Mouse (Mus musculus) T-helper 2 cell (primary cell): ENCODE data around the gene Pfdn2.

Source experiments
- in situ Hi-C: fragments of 300-600 bp; cut with MboI, MseI; formaldehyde crosslinking; loops from one replicate; pipeline ENCODE4 v1.15.1; 2025; ENCODE audit warnings: high pct_unique_total_duplicates

Gene Pfdn2

GRCm38 (mm10) chr1:171355812-171356340 is 10.4 kb downstream of the Pfdn2 start:
- in situ Hi-C loops, result no loop called here

GRCm38 (mm10) chr1:171356814-171357213 is 11.3 kb downstream of the Pfdn2 start:
- in situ Hi-C loops, result no loop called here

- in situ Hi-C loops, result no loop called here
Observed at GRCm38 (mm10) chr1:171358421-171358820, 13.0 kb downstream of the Pfdn2 start.

GRCm38 (mm10) chr1:171360253-171360652 is 14.8 kb downstream of the Pfdn2 start:
- in situ Hi-C loops, result loop anchor here (10.0 kb wide), 1 partner anchor 115 kb away; no protein-coding TSS in a partner anchor

- in situ Hi-C loops, result loop anchor here (10.0 kb wide), 1 partner anchor 114 kb away; no protein-coding TSS in a partner anchor
Observed at GRCm38 (mm10) chr1:171360656-171361055, 15.2 kb downstream of the Pfdn2 start, which contains the start of gene Klhdc9. Klhdc9 (minus strand) TSS chr1:171360798.

GRCm38 (mm10) chr1:171361106-171362103 is 15.9 kb downstream of the Pfdn2 start:
- in situ Hi-C loops, result loop anchor here (10.0 kb wide), 1 partner anchor 113 kb away; no protein-coding TSS in a partner anchor

GRCm38 (mm10) chr1:171365934-171366333 is 20.5 kb downstream of the Pfdn2 start:
- in situ Hi-C loops, result loop anchor here (10.0 kb wide), 1 partner anchor 109 kb away; no protein-coding TSS in a partner anchor

- in situ Hi-C loops, result loop anchor here (10.0 kb wide), 1 partner anchor 105 kb away; no protein-coding TSS in a partner anchor
Observed at GRCm38 (mm10) chr1:171369845-171370556, 24.5 kb downstream of the Pfdn2 start, which contains the start of gene Nectin4. Nectin4 (plus strand) TSS chr1:171370099.

- in situ Hi-C loops, result no loop called here
Observed at GRCm38 (mm10) chr1:171372880-171373279, 27.4 kb downstream of the Pfdn2 start.

- in situ Hi-C loops, result no loop called here
Observed at GRCm38 (mm10) chr1:171373946-171374345, 28.5 kb downstream of the Pfdn2 start.

GRCm38 (mm10) chr1:171375646-171376097 is 30.2 kb downstream of the Pfdn2 start:
- in situ Hi-C loops, result no loop called here

- in situ Hi-C loops, result no loop called here
Observed at GRCm38 (mm10) chr1:171378298-171378697, 32.8 kb downstream of the Pfdn2 start.

- in situ Hi-C loops, result no loop called here
Observed at GRCm38 (mm10) chr1:171379935-171380599, 34.6 kb downstream of the Pfdn2 start.

GRCm38 (mm10) chr1:171382096-171382620 is 36.7 kb downstream of the Pfdn2 start:
- in situ Hi-C loops, result no loop called here

GRCm38 (mm10) chr1:171384361-171384760 is 38.9 kb downstream of the Pfdn2 start:
- in situ Hi-C loops, result no loop called here

GRCm38 (mm10) chr1:171385171-171385570 is 39.7 kb downstream of the Pfdn2 start:
- in situ Hi-C loops, result no loop called here

GRCm38 (mm10) chr1:171387099-171387498 is 41.6 kb downstream of the Pfdn2 start:
- in situ Hi-C loops, result no loop called here

GRCm38 (mm10) chr1:171388376-171389102 is 43.1 kb downstream of the Pfdn2 start, which contains the start of gene Arhgap30:
Arhgap30 (plus strand) TSS chr1:171388954.
- in situ Hi-C loops, result no loop called here

GRCm38 (mm10) chr1:171390101-171390500 is 44.6 kb downstream of the Pfdn2 start:
- in situ Hi-C loops, result no loop called here

GRCm38 (mm10) chr1:171401821-171402220 is 56.4 kb downstream of the Pfdn2 start:
- in situ Hi-C loops, result no loop called here
